Mouse (Mus musculus) megakaryocyte, embryonic 14.5 days (primary cell): Measurements from ENCODE around the gene Pde9a.

Experiments
- FLI1 ChIP-seq: IDR thresholded peaks from 2 replicates; pipeline ENCODE4 v1.6.1; 2012; ENCODE audit warnings: low read length, inconsistent platforms, mixed read lengths
- GATA1 ChIP-seq: IDR thresholded peaks from 3 replicates; pipeline ENCODE4 v1.6.1; 2012; ENCODE audit warnings: mixed read lengths, low read length, inconsistent platforms, borderline replicate concordance

- TF ChIP-seq GATA1 (no peak), FLI1 (no peak)
Observed at GRCm38 (mm10) chr17:31505013-31505412, 119.0 kb downstream of the Pde9a start.
